Mouse (Mus musculus) cerebellum, adult 11 months (tissue): ENCODE results near the gene Lgi4.
A peak's percentile ranks its signal among the peaks of the same experiment; 100 is the strongest.

ENCODE experiments used
- DNase-seq: peaks from one replicate; pipeline ENCODE4 v3.0.0; 2022

Gene Lgi4

DNA sequence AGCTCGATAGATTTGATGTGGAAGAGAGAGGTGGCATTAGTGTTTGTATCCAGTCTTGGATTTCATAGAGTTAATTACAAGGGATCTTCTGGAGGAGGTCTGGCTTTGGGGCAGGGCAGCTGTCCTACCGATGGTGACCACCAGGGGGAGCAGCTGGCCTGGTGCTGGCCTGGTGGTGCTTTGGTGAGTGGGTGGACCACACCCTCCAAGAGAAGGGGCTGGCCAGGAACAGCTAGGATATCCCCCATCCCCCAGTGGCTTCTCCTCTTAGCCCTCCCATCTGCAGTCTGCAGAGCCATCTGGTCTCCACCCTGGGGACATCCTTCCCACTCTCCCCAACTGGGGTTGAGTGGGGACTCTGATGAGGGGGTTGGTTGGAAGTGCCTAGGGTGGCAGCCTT lies at the start of gene Lgi4:
Gene Lgi4, plus strand, starts transcription at position 235 of the 400 bp plus-strand sequence.
- peak; percentile 78 for DNase-seq

DNA sequence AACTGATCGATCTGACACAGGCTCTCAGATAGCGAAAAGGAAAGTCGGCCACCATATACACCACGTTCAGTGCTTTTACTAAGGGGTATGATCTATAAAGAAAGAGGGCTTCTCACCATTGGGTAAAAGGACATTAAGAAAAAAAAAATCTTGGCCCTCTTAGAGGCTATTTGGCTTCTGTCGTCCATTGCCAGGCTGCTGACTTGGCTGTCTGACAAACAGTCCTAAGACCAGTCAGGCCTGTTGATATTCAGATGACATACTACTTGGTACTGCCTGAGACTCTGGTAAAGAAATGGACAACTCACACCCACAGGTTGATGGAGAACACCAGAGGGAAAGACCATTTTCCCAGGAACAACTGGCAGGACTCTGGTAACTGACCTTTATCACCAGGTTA lies 46.2 kb upstream of the Lgi4 start:
- no peak for DNase-seq

DNA sequence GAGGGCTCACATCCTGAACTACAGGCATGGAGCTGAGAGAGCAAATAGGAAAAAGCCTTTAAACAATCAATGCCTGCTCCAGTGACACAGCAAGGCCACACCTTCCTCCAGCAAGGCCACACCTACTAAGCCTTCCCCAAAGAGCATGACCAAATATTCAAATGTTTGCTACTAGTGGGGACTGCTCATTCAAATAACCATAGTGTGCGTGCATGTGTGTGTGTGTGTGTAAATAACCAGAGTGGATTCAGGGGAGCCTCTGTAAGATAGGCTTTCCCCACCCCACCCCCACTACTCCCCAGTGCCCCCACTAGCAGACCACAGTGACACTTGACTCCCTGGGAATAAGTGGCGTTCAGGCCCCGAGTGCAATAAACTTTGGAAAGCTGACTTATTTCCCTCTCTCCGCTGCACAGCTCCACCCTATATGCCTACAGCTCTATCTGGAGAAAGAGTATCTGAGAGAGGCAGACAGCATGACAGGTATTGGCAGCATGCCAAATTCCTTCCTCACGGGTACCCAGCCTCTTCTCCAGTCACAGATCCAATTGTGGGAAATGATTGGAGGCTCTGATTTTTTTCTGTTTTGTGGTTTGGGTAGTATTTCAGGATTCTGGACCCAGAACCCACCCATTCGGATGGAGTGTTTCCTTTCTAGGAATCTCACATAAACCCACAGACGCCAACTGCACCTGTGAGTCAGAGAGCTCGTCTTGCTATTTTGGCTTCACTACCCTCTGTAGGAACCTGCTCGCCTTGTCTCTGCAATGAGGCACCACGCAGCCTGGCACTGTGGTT lies 41.8 kb upstream of the Lgi4 start:
- DNase-seq: no peak

DNA sequence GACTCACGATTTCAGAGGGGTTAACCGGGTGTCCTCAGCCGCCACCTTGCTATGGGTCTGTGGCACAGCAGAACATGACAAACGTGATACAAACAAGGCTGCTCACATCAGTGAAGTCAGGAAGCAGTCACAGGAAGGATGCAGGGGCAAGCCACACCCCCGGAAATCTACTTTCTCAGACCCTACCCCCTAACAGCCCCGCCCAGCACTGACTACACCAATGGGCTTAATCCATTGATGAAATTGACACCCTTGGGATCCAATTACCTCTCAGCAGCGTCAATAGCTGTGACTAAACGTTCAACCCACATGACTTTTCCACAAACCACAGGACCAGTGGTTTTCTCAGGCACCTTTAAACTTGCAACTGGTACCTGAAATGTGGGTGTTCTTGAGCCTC lies 30.5 kb upstream of the Lgi4 start:
- DNase-seq: no peak

DNA sequence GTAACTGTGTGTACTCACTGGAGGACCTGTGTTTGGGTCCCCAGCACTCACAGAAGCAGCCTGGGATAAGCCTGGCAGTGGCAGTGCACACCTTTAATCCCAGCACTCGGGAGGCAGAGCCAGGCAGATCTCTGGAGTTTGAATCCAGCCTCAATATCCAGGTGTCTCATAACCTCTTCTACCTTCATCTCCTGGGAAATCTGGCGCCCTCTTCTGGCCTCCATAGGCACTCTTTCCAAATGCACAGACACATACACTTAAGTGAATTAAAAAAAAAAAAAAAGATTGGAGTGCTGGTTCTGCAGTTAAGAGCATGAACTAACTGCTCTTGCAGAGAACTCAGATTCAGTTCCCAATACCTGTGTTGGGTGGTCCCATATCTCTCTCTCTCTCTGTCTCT lies 28.4 kb upstream of the Lgi4 start:
- no peak for DNase-seq

DNA sequence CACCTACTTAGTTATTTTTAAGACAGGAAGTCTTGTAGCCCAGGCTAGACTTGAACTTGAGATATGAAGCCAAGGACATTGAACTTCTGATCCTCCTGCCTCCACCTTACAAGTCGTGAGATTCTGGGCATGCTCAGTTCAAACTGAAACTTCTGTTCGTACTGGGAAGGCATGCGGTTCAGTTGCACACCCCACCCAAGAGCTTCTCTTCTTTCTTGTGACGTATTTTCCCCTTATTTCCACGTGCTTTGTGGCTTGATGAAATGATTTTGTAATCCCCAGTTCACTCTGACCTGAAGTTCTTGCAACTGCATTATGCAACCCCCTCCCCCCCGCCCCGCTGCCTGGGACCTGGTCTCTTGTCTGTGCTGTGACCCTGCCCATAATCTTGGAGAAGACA lies 27.4 kb upstream of the Lgi4 start:
- DNase-seq: no peak

DNA sequence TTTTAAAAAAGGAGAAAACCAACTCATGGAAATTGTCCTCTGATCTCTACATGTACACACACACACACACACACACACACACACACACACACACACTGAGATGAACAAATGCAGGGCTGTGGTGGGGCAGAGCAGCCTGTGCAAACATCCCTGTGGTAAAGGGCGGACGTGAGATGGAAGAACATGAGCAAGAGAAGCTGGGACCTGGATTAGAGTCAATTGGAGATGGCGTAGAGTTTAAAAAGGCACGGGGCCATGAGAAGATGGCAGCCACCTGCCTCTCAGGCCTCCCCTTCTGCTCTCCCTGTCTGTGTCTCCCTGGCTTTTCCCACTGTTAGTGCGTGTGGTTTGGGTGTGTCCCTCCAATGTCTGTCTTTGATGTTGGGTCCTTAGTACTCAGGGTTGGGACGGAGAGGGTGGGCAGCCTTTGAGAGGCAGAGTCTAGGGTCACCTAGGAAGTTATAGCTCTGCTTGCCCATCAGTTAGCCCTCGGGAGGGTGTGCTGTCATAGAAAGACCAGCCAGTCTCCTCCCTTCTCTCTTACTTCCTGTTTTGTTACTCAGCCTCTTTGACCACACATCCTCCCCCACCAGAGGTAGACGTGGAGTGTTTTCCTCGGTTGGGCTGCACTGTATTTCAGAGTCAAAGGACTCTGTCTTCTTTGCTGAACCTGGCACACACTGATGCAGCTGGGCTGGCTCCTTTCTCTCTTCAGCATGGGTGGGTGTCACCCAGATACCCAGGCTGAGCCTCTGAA lies 25.6 kb upstream of the Lgi4 start:
- no peak for DNase-seq

DNA sequence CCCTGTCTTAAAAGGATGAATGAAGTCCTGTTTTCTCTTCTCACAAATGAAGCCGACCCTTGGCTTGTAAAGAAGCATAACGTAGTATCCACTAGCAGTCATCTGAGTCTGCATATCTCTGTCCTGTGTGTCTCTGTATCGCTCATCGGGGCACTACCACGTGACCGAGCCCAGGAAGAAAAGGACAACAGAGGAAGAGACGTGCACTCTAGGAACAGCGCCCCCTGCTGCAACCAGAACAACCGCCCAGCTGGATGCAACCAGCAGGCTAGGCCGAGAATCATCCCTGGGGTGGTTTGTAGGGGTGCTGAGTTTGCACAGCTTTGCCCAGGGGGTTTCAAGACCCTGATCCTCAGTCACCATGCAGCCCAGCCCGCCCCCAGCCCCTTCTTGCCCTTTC lies 24.4 kb upstream of the Lgi4 start:
- DNase-seq: no peak

DNA sequence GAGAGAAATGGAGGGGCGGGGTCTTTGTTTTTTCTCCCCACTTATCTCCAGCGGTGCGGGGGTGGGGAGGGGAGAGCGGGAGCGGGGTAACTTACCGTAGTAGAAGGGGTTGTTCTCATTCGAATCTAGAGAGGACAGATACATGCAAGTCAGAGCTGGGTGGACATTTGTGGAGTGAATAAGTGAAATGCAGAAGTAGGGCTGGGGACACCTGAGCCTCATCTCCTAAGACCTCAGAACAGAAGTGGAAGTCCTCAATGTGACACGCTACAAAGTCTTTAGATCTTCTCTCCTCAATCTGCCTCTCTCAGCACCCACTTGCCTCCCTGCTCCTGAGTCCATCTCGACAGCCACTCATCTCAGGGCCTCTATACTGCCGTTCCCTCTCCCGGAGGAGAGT lies 23.9 kb upstream of the Lgi4 start:
- DNase-seq: no peak

DNA sequence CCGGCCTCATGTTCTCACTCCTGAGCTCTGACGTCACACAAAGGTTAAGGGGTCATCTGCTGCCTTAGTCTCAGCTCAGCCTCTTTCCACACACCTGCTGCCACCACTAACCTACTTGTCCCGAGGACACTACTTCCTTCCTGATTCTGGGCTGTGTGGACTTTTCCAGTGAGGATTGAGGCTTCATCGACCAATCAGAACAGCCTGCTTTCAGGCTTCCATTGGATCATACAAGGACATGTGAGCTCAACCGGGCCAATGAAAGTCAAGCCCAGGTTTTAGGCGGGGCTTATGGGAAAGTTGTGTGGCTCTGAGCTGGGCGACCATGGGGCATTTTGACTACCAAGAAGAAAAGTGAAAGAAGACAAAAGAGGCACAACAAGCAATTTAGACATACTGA lies 22.2 kb upstream of the Lgi4 start:
- no peak for DNase-seq

DNA sequence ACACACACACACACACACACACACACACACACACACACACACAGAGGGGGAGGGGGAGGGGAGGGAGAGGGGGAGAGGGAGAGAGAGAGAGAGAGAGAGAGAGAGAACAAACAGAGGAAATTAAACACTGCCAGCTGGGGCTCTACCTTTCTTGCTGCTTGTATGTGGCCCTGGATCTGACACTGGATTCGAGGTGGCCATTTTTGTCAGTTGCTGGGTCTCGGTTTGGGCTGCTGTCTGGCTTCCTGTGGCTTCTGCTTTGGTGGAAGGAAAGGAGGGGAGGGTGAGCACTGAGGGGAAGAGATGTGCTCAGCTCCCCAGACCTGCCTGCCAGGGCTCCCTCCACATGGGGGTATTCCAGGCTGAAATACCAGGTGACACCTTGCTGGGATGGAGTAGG lies 21.5 kb upstream of the Lgi4 start:
- no peak for DNase-seq

DNA sequence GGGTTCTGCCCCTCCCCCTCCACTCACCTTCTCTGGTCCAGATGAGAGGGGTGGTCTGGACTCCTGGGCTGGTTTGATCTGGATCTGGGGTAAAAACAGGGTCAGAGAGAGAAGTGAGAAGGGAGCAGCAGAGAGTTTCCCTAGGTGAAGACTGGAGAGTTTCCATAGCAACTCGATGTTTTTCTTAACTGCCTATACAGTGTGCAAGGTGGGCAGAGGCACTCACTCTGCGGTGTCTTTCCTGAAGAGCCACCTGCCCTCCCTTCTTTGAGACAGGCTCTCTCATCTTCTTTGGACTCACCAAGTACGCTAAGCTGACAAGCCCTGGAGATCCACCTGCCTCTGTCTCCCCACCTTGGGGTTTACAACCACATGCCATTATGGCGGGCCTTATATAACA lies 20.1 kb upstream of the Lgi4 start:
- no peak for DNase-seq

DNA sequence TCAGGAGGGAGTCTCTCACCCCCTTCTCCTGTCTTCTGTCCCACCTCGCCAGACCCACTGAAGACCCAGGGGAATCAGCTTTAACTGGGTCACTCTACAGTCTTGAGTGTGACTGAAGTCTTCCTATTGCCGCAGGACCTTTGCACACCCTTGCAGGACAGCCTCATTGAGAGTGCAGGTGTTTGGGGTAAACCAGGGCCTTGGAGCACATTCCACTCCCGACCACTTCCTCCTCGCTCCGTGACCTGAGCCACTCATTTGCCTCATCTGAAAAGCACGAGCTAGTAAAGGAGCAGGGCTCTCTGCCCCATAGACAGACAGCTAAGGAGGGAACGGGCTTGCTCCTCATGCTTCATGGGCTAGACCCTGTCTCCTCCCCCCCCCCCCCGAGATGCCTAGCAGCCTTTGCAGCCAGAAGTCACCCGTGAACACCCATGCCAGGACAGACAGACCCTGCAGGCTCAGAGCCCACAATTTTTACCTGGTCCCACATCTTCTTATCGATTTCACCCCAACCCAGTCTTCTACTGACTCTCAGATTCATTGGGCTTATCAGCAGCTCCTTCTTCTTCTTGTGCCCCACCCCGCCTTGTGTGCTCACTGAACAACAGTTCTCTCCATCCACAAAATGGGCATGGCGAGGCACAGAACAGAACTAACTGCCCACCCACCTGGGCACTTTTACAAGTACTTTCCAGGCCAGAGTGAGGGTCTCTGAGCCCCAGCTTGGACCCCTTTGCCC lies 18.7 kb upstream of the Lgi4 start:
- DNase-seq: no peak

DNA sequence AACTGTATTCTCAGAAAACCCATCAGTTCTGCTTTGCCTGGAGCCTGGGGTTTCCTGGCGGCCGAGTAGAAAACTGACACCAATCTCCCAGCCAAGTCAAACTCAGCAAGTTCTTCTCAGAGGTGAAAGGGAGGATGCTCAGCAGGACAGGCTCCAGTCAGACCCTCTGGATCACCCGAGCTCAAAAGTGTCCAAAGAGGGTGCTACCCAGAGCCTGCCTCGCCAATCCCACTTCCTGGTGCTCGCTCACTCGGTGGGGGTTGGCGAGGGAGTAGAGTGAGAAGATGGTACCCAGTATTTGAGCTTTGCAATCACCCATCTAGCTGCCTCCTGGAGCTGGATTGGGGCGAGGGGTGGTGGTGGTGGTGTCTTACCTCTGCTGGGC lies 18.1 kb upstream of the Lgi4 start:
- no peak for DNase-seq

DNA sequence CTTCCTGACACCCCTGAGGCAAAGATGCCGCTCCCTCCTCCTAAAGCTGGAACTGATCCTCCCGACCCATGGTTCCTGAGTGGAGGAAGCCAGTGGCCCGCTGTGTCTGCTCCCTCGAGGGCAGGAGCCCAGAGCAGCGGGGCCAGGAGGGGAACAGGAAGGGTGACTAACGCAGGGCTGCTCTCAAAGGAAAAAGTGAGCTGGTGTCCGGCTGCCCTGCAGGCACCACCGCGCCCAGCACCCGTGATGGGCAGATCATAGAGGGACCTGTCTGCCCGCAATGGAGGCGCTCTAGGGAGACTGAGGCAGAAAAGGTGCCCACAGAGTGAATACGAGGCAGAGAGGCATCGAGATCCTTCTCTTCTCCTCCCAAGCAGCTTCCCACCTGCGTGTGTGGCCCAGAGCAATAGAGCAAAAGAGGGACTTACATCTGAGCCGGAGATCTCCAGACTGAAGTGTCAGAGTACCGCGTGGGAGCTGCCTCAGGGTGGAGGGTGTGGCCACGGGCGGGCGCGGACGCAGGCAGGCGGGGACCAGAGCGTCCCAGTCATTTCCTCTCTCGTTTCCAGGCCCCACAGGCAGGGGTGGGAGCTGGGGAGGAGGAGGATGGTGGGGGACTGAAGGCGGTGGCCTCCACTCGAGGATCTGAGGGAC lies 17.4 kb upstream of the Lgi4 start:
- no peak for DNase-seq

DNA sequence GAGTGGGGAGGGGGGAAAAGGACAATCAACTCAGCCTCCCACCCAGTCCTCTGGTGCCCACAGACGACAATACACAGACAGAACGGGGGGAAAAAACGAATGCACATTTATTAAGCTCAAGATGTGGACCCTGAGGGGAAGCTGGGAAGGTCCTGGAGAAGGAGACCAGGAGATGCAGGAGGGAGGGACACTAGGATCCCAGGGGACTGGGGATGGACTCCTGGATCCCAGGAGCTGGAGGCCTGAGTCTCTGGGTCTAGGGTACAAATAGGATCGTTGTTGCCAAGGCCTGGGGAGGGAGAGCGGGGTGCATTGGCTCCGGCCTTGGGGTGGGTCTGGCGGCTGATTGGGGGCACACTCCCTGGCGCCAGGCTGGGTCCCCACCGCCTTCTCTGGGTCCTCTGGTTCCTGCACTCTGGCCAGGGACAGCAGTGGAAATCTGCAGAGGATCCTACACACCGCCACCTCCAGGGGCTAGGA lies 16.7 kb upstream of the Lgi4 start, which contains the start of gene Fxyd5:
Gene Fxyd5, minus strand, starts transcription at position 51 of the 480 bp plus-strand sequence.
- no peak for DNase-seq

DNA sequence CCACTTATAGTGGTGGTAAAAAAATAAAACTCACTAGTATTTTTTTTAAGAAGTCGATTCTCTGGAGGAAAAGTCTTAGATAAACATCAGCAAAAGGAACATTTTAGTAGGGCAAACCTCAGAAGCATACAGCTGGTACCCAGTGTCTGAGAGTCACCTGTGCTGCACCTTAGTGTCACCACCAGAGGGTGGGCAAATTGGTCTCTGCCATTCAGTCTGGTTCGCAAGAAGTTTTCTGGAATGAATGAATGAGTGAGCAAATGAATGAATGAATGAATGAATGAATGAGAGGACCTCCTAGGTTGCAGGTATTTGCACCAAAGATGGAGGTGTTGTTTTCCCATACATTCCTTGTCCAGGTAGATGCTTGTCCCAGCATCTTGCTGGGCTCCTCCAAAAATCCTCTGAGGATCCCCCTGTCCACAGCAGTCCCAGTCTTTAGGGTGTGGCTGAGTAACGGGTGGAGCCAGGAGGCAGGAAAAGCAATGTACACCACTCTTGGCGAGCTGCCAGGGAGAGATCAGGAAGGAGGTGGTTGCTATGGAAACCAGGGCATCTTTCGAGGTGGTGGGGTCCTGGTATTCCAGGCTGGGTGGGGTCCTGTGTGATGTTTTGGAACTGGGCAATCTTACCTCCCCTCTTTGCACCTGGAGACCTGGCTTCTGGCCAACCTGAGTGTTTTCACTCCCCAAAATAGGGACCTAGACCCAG lies 9.9 kb upstream of the Lgi4 start:
- peak; percentile 64 for DNase-seq

DNA sequence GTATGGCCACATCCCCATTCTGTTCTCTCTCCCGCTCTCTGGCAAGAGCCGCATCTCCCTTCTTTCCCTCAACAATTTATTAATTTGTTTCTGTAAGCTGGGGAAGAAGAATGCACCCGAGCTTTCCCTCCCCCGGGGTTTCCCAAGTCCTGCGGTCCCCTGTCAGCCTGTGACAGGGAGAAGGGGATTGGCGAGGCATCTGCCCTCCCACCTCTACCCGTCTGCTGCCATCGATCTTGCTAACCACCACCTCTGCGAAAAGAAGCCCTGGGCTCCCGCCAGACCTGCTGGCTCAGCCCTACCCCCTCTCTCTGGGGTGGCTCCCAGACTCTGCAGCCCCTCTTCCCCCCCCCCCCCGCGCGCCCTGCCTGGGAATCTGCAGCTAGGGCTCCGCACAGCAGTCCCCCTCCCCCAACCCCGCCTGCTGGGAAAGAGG lies 9.3 kb upstream of the Lgi4 start:
- no peak for DNase-seq

DNA sequence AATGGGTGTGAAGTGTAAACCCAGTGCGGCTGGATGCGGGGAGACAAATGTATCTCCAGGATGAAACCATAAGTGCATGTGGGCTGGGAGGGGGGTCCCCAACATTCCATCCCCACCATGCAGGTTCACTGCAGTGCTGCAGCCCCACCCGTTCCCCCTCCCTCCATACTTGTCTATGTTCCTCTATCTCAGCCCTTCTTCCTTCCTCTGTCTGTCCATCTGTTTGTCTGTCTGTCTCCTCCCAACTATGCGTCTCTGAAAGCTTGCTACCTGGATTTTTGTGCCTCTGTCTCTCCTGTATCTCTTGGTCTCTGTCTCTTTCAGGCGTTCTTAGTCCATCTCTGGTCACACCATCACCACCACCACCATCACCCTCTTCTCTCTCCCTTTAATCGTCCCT lies 8.7 kb upstream of the Lgi4 start:
- no peak for DNase-seq

DNA sequence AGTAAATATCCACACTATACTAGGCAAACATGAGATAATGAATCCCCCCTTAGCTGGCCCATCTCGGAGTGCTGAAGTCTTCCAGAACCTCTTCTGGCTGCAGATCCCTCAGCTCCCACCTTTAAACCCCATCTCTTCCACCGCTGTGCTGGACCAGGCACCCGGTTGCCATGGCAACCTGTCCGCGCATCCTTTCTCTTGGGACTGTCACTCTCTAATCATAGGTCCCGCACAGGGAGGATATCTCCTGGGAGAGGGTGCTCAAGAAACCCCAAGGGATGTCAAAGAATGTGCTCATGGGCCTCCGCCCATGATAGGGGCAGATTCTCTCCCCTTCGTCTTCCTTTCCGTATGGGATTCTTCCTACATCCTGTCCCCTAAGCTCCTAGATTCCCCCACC lies 8.2 kb upstream of the Lgi4 start:
- DNase-seq: peak; percentile 51

DNA sequence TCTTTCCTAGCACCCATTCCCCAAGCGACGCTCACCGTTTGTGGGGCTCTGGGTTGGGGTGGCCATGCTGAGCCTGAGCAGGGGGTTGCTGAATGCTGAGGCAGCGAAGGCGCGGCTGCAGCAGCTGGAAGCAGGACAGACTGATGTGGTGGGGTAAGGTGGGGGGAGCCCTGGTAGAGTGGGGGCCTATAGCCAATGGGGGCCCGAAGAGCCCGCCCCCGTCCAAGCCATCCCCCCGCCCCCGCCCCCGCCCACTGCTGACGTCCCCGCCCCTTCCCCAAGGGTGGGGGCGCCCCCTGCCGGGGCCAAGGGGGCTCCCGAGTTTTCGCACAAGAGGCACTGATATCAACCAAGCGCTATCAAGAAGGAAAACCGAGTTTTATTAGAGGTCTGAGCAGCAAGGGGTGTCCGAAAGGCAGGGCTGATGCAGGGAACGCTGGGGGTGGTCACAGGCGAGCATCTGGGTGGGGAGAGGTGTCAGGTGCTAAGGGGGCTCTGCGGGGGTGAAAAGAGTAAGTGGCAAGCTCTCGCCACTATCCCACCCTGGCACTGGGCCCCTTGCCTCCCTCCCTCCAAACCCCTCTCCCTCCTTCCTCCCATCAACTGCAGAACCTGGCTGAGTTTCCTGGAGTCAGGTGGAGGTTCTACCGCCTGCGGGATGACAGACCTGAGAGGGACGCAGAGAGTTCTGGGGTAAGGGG lies 7.7 kb upstream of the Lgi4 start, which contains the start of gene Fxyd7:
Gene Fxyd7, minus strand, starts transcription at position 147 of the 701 bp plus-strand sequence.
- DNase-seq: peak; percentile 49

DNA sequence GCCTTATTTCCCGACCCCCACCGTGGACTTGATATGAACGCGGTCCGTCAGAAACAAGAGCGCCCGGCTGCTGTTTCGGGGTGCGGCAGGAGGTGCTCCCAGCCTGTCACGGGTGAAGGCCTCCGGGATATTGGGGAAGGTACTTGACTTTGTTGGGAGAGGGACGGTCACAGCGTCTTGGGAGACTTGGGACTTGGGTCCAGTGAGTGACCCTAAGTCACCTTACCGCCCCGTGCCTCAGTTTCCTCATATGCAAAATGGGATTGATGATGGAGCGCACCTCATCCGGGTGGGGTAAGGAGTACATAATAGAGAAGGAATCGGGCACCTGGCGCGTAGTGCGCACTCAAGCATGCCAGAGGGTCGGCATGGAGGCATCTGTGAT lies 6.9 kb upstream of the Lgi4 start:
- DNase-seq: no peak
